Mouse (Mus musculus) thymus, postnatal 25 days (tissue): ENCODE data around the gene Acot3.

Source experiments
- DNase-seq: peaks from one replicate; pipeline ENCODE4 v3.0.0; 2022

The Acot3 gene

DNA sequence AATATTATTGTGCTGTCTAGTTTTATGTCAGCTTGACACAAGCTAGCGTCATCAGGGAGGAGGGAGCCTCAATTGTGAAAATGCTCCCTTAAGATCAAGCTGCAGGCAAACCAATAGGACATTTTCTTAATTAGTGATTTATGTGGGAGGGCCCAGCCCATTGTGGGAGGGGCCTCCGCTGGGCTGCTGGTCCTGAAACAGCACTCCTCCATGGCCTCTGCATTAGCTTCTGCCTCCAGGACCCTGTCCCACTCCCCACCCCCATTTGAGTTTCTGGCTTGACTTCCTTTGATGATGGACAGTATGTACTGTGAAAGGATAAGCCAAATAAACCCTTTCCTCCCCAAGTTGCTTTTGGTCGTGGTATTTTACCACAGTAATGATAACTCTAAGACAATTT, 55.1 kb downstream of the Acot3 start:
- no peak for DNase-seq

DNA sequence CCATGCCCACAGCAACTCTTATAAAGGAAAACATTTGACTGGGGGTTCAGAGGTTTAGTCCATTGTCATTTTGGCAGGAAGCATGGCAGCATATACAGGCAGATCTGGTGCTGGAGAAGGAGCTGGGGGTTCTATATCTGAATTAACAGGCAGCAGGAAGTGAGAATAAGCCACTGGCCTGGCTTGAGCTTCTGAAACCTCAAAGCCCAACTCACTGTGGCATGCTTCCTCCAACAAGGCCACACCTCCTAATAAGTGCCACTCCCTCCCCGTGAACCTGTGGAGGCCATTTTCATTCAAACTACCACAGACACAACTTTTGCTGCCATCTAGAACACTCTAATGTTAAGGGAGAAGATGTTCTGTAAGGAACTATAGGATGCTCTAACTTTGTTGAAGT, 55.7 kb downstream of the Acot3 start:
- no peak for DNase-seq

DNA sequence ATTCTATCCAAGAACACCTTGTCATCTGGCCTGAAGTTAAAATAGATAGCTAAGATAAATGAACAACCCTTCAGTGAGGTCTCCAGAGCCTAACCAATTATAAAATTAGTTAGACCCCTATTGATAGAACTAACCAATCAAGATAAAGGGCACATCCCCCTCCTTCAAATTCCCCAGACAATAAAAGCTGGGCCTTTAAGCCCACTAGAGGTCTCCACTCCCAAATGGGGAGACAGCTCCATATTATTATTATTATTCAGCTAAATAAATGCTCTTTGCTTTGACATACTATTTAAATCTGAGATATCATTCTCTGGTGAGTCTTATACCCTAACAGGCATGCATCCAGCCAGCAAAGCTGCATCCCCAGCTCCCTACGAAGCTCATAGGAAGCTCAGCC, 58.0 kb downstream of the Acot3 start:
- no peak for DNase-seq
